Mouse (Mus musculus) ES-CJ7 (cell line): ENCODE results near the gene Ppp2r3c.
"Not testable (repeated sequence)": the region's sequence is repeated elsewhere in the genome, so short reads cannot be mapped to it uniquely, and the experiment has no call there.

Experiments
- DNase-seq: peaks from one replicate; pipeline ENCODE4 v3.0.0; 2011; ENCODE audit warnings: low read depth, low spot score

The Ppp2r3c gene

DNA sequence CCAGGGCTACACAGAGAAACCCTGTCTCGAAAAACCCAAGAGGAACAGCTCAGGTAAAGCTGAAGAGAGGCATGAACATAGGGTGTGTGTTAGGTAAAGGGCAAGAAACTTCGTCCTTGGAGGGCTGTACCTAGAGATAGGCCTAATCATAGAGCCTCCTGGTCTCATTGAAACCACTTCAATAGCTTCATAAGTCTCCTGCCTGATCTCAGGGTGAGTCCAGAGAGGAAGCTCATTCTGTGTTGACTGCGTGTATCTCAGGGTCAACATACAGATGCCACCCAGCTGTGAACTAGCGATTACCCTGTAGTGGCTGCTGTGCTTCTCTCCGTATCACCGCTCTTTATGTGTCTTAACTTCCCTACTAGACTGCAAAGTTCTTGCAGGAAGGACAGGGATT, 25.2 kb downstream of the Ppp2r3c start:
- not testable (repeated sequence) for DNase-seq

DNA sequence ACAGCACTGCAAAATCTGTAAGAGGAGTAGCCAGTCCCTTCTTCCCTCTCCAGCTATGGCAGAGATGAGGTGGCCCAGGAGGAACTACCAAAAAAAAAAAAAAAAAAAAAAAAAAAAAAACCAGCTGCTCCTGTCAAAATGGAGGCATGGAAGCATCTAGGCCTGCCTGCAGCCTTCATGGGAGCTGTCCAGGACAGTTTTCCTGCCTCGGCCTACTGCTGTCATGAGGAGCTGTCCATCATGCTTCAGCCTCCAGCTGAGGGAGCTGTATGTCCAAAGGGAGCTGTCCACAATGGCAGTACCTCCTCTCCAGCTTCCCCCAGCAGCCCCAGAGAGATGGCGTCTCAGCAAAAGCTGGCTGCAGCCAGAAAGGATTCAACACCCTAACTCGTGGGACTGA, 30.6 kb downstream of the Ppp2r3c start:
- DNase-seq, result peak; percentile 73

DNA sequence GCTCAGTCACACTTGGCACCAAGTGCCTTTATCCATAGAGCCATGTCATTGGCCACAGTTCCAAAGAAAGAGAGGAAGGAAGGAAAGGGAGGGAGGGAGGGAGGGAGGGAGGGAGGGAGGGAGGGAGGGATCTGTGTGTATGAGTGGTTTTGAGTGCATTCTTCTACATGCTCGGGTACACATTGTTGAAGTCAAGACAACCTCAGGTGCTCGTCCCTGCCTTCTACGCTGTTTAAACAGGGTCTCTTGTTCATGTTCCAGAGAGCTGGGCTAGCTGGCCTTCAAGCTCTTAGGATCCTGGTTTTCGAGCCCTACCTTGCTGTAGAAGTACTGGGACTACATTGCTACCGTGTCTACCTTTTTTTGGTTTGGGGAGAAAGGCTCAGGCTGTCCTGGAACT, 39.4 kb downstream of the Ppp2r3c start:
- DNase-seq, result not testable (repeated sequence)

DNA sequence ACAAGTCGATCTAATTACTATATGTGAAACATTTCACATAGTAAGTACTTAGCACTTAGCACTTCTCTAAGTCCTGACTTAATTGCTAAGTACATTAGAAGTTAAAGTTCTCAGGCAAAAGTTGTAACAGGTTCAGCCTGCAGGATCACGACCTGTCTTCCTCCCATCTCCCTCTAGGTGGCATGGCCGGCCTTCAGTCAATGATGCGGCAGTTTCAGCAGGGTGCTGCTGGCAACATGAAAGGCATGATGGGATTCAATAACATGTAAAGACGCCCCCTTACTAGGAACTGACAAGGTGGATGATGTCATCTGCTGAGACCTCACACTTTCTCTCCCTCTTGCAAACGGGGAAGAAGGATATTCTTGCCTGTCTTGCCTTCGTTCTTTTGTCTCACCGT, 40.8 kb downstream of the Ppp2r3c start:
- not testable (repeated sequence) for DNase-seq

DNA sequence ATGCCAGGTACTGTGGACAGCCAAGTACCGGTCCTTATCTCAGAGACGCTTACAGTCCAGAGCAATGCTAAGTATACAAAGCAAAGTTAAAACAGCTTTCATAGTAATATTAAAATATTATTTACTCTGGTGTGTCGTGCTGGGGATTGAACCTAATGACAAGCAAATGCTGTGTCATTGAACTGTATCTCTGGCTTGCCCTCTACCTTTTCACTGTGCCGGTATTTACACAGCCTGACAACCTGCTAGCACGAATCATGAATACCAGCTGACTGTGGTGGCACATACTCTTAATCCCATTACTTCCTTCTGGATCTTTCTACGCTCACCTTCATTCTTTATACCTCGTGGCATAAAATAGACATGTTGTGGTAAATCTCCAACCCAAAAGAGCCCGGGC, 60.6 kb downstream of the Ppp2r3c start:
- DNase-seq, result not testable (repeated sequence)

DNA sequence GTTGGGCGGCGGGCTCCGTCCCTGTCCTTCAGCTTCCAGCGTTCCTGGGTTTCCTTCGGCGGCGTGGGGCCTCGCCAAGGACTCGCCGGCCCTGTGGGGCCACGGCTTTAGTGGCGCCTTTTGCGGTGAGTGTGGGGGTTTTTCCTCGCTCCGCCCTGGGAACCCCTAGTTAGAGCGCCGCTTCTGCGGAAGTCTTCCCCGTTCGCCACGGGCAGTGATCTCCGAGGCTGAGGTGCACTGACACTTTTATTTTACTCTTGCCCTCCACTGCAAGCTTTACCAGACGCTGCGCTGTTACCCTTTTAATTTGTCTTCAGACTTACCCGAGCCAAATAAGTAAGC, 72.3 kb downstream of the Ppp2r3c start:
- DNase-seq, result not testable (repeated sequence)

DNA sequence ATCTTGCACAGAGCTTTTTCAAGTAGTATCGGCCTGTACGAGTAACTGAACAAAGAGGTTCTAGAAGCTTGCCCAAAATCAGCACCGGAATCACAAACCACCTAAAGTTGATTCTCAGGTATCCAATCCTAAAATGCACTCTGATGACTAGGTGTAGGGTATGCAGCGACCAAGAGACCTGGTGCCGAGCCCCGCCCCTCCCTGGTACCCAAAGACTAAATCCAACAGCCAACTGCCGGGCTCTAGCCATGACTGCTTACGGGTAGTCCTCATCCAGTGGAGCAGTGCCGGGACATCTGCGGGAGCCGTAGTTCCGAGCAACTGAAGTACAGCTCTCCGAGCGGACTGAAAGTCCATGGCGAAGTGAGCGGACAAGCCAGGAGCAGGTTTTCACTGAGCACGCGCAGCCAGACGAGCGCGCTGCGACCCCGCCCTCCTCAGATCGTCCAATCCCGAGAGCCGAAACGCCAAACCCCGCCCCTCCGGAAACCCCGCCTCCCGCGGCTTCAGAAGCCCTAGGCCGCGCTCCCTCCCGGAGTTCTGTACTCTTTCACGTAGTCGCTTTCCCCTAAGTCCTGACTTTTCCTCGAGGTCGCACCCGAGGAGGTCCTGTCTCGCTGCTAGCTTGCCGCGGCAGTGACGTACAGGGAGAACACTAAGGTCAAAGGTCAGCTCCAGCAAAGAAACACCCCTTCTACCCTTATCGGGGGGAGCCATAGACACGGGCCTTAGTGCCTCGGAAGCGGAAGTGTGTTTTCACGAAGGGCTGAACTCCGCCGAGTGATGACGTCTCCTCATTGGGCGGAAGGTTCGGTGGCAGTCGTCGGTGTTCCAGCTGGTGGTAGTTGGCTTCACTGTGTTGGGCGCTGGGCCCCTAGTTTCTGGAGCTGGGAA, 72.9 kb downstream of the Ppp2r3c start, which contains the start of gene Srp54c:
Gene Srp54c, plus strand, starts transcription at position 543 of the 894 bp plus-strand sequence.
- DNase-seq, result not testable (repeated sequence)
